Mouse (Mus musculus) C2C12 (cell line): ENCODE measurements around the gene Lgals3bp.

Experiments used
- CEBPB ChIP-seq: IDR thresholded peaks from one replicate; pipeline ENCODE4 v1.6.1; 2011; ENCODE audit warnings: low read depth, mild to moderate bottlenecking, control low read depth, moderate library complexity
- CTCF ChIP-seq: IDR thresholded peaks from one replicate; pipeline ENCODE4 v1.5.1; 2011; ENCODE audit not compliant: control insufficient read depth, insufficient read depth, insufficient read length
- FOSL1 ChIP-seq: IDR thresholded peaks from one replicate; pipeline ENCODE4 v1.8.0; 2011; ENCODE audit warnings: mild to moderate bottlenecking, low read length; ENCODE audit not compliant: poor library complexity, insufficient read depth, severe bottlenecking
- MAX ChIP-seq: IDR thresholded peaks from one replicate; pipeline ENCODE4 v1.6.1; 2011; ENCODE audit warnings: mild to moderate bottlenecking, control low read depth
- MYOD1 ChIP-seq: IDR thresholded peaks from one replicate; pipeline ENCODE4 v1.6.1; 2011; ENCODE audit warnings: low read depth; ENCODE audit not compliant: control insufficient read depth, insufficient read length
- MYOG ChIP-seq: IDR thresholded peaks from one replicate; pipeline ENCODE4 v1.6.1; 2011; ENCODE audit not compliant: control insufficient read depth, insufficient read length; ENCODE audit errors: extremely low read depth
- USF1 ChIP-seq: IDR thresholded peaks from one replicate; pipeline ENCODE4 v1.6.1; 2011; ENCODE audit warnings: low read depth, mild to moderate bottlenecking, control low read depth, moderate library complexity

DNA sequence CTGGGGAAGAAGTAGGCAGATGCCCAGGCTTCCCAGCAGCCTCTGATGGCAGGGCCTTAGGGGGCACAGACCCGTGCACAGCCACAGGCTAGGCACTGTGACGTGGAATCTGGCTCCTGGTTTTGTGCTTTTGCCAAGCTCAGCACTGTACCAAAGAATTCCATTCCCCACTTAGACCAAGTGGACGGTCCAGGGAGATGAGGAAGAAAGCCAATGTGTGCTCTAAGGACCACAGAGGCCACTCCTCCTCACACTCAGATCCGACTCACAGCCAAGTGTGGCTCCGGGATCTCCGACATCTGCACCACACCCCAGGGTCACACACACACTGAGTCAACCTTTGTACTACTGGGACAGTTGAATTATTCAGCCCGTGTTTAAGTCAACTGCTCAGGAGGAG, 14.2 kb upstream of the Lgals3bp start:
- TF ChIP-seq CTCF: no peak
- TF ChIP-seq CEBPB: no peak
- no peak for TF ChIP-seq USF1
- no peak for TF ChIP-seq MYOG
- TF ChIP-seq MYOD1: no peak
- no peak for TF ChIP-seq MAX
- no peak for TF ChIP-seq FOSL1
